Mouse (Mus musculus) inflammation-experienced regulatory T-cells, adult 6 months (primary cell): ENCODE results near the gene Stk32c. TPM values are rescaled to one million over a fixed set of nuclear protein-coding genes. Genes with fewer than 3 reads are reported as not detected.
A peak's percentile ranks its signal among the peaks of the same experiment; 100 is the strongest.

ENCODE experiments used
- ATAC-seq: one replicate; pipeline ENCODE4 v1.8.0; 2017
- polyA plus RNA-seq, 3 experiments: library from polyadenylated mRNA; unstranded; fragments of 100-300 nt; shearing (Covaris generic); gene quantifications; one replicate each; pipeline ENCODE4 v1.2.1; 2017

The Stk32c gene
- polyA plus RNA-seq, 3 experiments from 2014 or later: 0.91 to 3.4 TPM; not detected in 1

GRCm38 (mm10) chr7:139228447-139229171 is 15.5 kb upstream of the Stk32c start:
- ATAC-seq: no peak

DNA sequence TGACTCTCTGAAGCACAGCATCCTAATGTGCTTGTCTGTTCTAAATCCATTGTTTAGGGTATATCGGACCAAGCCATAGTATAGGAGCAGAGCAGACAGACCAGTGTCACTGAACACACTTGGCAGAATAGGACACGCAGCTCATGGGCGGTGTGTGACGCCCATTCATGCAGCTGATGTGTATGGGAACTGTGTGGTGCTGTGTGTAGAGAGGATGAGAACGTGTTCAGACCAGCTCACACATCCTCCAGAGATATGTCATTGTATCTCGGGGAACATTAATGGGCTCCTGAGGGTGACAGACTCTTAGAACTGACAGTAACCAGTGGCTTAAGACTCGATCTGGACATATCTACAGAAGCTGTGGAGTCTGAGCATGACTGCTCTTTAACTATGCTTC is 13.3 kb upstream of the Stk32c start:
- ATAC-seq: no peak

DNA sequence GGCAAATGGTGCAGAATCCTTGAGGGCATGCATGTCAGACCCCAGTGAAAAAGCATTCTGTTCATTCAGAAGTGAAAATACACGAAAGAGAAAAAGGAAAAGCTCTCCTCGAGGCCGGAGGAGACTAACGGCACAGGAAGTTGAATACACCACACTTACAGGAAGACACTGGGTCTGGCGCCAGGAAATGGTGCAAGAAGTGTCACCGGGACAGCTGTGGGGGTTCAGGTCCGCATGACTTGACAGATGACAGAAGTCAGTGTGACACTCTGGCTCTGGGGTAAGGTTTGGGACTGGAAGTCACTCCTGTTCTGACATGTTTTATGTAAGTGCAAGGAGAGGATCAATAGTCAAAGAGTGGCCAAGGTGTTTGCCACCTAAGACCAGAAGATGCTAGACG is 11.6 kb upstream of the Stk32c start:
- peak; percentile 93 for ATAC-seq

GRCm38 (mm10) chr7:139224070-139224469 is 11.0 kb upstream of the Stk32c start:
- ATAC-seq: no peak

GRCm38 (mm10) chr7:139222341-139222740 is 9.2 kb upstream of the Stk32c start:
- ATAC-seq: no peak

DNA sequence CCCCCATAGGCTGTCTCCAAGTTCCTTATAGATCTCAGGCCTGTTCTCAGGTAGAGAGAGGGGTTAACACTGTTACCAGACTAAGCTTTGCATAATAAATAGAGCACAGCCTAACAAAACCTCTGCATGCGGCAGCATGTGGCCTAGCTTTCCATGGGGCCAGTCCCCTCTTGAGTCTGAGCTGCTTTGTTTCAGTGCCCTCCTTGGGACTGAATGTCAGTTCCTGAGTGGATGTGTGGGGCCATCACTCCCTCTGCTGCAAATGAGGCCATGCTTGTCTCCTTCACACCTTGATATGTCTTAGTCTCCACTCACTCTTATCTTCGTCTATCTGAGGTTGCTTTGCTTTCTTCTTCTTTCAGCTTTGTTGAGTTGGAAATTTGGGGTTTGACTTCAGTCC is 8.7 kb upstream of the Stk32c start:
- ATAC-seq: no peak

- no peak for ATAC-seq
These were observed 8.0 kb upstream of the Stk32c start for GRCm38 (mm10) chr7:139221072-139221471.

DNA sequence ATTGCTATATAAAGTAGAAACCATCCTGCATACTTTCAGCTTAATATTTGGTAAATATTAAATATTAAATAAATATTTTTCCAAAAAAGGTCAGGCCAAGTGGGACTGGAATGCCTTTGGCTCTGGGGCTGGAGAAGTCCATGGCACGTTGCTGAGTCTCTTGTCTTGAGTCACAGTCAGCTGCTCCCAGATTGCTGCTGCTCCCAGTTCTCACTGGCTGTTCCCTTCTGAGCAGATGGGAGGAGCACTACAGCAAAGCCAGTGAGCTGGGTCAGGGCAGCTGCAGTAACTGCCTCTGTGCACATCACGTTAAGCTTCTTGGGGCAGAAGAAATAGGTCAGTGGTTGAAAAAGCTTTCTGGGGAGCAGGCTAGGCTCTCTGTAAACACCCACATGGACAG is 7.2 kb upstream of the Stk32c start:
- ATAC-seq: no peak

DNA sequence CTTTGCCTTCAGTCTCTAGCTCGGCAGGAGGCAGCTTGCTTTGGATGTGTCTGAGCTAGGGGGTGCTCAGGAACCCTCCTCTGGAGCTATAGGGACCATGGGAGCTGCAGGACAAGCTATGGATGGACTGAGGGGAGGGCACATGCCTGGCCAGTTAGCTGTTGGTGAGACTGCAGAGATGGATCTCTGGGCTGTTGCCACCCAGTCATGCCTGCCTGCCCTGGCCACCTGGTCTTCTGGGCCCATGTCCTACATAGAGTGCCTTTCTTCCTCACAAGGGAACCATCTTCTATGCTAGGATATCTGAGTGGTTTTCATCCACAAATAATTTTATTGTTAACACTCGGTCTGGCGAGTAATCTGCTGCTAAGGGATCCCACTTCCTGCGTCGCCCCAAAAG is 6.4 kb upstream of the Stk32c start:
- no peak for ATAC-seq

GRCm38 (mm10) chr7:139218641-139219415 is 5.7 kb upstream of the Stk32c start:
- no peak for ATAC-seq

DNA sequence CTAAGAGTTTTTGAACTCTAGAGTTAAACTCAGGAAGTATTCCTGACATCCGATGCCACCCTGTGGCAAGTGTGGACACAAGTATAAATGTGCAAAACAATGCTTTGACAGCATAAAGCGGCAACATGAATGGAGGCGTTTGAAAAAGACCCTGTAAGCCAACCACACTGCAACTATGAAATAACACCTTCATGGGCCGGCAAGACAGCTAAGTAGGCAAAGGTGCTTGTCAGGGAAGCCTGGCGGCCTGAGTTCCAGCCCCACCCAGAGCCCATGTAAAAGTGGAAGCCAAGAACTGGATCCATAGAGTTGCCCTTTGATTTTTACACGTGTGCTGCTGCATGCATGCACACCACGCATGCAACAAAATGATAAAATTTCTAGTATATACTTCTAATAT is 3.9 kb upstream of the Stk32c start:
- ATAC-seq: no peak

DNA sequence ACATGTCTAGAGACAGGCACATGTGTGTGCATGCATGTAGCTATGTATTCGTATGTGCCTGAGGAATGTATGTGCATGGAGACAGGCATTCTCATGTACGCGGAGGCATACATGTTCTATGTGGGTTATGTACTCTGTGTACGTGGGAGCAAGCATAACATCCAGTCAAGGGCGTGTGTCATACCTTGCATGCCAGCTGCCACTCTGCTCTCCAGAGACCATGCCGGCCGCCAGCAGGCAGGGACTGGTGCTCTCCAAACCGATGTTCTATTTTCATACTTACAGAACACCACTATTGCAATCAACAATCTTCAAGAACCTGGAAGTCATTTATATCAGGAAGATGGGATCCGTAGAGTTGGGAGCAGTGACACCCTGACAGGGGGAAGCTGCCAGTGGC is 3.4 kb upstream of the Stk32c start:
- ATAC-seq: no peak

DNA sequence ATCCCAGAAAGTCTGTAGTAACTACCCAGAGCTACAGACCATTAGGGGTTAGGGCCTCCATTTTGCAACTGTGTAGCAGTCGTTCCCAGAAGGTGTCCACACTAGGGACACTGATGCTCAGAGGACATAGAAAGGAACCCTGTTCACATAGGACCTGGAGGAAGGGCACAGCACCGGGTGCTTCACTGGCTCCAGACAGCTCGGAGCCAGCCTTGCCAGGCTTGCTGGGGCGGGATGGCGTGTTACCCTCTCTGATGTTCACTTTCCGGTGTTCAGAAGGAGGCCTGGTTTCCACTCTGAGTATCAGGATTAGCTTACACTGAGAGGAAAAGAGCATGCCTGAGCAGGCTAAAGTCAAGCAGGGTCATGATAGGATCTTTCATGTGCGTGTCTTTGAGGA is 2.8 kb upstream of the Stk32c start:
- no peak for ATAC-seq

DNA sequence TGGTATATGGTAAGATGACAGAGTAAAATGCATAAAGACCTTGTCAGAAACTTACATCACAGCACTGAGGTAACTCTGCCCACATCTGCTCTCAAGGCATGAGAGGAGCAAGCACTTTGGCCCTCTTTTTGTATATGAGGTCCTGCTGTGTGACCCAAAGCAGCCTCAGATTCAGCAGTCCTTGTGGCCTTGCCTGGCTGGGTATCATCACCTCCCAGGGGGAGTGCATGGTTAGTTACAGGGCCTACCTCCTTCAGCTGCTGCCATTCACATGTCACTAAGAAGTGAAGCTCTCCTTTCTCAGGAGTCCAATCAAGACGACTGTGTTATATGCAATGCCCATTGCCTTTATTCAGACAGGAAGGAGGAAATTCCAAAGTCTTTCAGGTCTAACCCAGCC is 2.4 kb upstream of the Stk32c start:
- ATAC-seq: no peak

DNA sequence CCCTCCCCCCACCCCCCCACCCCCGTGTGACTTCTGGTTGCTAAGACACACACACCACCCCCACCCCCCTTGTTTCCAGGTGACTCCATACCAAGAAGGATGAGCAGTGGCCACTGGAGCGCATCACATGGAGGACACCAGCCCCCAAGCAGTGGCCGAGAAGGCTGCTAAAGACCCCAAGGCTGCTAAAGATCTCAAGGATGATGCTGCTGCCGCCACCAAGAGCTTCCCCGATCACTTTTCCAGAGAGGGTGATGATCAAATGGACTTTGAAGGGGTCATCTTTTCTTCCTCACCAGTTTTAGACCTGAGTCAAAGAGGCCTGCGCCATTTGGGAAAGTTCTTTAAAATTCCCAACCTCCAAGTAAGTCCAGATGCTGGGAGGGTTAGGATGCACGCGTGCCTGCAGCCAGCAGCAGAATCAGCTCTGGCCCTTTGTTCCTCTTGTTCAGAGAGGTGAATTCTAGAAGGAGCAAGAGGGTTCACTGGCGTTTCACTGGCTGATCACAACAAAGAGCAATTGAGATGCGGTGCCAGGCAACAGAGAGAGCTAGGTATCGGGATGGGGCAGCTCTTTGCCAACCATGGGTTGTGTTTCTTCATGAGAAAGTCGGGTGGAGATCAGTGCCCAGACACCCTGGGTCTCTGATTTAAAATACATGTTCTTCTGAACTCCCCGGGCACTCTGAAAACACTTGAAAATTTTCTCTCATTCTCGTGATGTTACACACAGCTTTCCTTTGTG is 1.7 kb upstream of the Stk32c start:
- ATAC-seq: no peak

GRCm38 (mm10) chr7:139214160-139214559 is 1.1 kb upstream of the Stk32c start:
- no peak for ATAC-seq

GRCm38 (mm10) chr7:139213751-139214150 is 644 bp upstream of the Stk32c start:
- ATAC-seq: no peak

- no peak for ATAC-seq
These were observed 1.3 kb downstream of the Stk32c start for GRCm38 (mm10) chr7:139211761-139212160.

DNA sequence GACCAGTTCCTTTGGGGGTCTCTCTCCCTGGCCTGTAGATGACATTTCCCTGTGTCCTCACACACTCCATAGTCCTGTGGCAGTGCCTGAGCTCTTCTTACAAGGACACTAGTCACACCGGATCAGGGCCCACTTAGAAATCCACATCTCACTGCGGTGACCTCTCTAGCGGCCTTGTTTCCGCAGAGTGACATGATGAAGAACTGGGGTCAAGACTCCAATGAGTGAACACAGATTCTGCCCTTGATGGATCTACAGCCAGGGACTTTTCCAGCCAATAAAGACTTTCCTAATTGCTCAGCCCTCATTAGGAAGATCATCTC is 4.4 kb downstream of the Stk32c start:
- no peak for ATAC-seq

GRCm38 (mm10) chr7:139208023-139208772 is 4.9 kb downstream of the Stk32c start:
- peak; percentile 76 for ATAC-seq

GRCm38 (mm10) chr7:139201209-139201608 is 11.9 kb downstream of the Stk32c start:
- ATAC-seq: no peak

DNA sequence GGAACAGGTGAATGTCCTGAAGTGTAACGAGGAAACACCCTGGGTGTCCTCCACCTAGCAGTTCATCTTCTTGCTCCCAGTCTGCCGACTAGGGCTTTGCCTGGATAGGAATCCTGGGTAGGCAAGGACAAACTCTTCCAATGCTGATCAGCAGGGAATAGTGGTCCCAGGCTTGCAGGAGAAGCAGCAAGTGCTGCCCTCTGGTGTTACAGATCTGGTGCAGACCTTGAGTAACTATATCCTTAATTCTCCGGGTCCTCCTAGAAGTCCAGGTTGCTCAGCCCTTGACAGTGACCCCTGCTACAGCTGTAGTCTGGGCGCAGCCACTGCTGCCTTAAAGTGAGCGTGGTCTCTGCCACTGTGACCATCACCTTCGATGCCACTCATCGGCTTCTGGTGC is 13.0 kb downstream of the Stk32c start:
- no peak for ATAC-seq

DNA sequence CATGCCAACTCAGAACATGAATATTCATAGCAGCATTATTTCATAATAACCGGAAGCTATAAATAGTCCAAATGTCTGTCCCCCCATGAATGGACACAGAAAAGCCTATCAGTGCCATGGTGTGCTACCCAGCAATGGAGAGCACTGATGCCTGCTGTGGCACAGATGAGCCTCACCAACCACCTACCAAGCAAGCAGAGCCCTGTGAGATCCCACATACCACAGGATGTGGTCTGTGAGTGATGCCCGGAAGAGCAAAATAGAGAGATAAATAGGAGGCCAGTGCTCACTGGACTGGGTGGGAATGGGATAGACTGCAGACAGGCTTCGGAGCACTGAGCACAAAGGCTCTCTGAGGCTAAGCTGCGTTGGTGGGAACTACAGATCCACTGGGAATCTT is 16.1 kb downstream of the Stk32c start:
- peak; percentile 58 for ATAC-seq
